Mouse (Mus musculus) cortical plate, adult 2 months (tissue): ENCODE data around the gene Gpr27. TPM values are rescaled to one million over a fixed set of nuclear protein-coding genes. Genes with fewer than 3 reads are reported as not detected.

ENCODE experiments used
- H3K27ac ChIP-seq: fragments of 200-500 bp; 2 replicates; pipeline ENCODE4 v1.5.1; 2012; ENCODE audit warnings: low read length, control low read depth, inconsistent platforms; ENCODE audit not compliant: insufficient read depth
- H3K4me1 ChIP-seq: fragments of 200-500 bp; 2 replicates; pipeline ENCODE4 v1.6.1; 2011; ENCODE audit warnings: low read length; ENCODE audit not compliant: control insufficient read depth, insufficient read depth
- H3K4me3 ChIP-seq: fragments of 200-500 bp; 2 replicates; pipeline ENCODE4 v1.5.1; 2011; ENCODE audit warnings: mild to moderate bottlenecking, low read length, control low read depth; ENCODE audit not compliant: insufficient read depth
- CTCF ChIP-seq: fragments of 200-500 bp; IDR thresholded peaks from 2 replicates; pipeline ENCODE4 v1.5.1; 2011; ENCODE audit warnings: mild to moderate bottlenecking, control low read depth, low read length; ENCODE audit not compliant: insufficient read depth; ENCODE audit errors: extremely low read depth
- POLR2A ChIP-seq: fragments of 200-500 bp; IDR thresholded peaks from 2 replicates; pipeline ENCODE4 v1.6.1; 2011; ENCODE audit warnings: mild to moderate bottlenecking, low read length, control low read depth; ENCODE audit not compliant: insufficient read depth; ENCODE audit errors: extremely low read depth
- polyA plus RNA-seq: library from polyadenylated mRNA; depleted of rRNA; stranded (reverse); fragments of >200 nt; gene quantifications from 2 replicates; pipeline ENCODE4 v1.2.3, GENCODE M21; 2012; rRNA removed

Gpr27 gene
- polyA plus RNA-seq, result 21.6 and 22.4 TPM in 2 replicates

- TF ChIP-seq POLR2A (0 out of 2 replicates have a peak, but pooled peaks have one; percentile 13), CTCF (no peak)
- Histone ChIP-seq H3K27ac (peak within 1 kb of the TSS; percentile 96), H3K4me1 (peaks cover 3% of the 10 kb centered on the region; the same call in 1 of the 2 replicates), H3K4me3 (peak within 1 kb of the TSS; percentile 63)
Observed at GRCm38 (mm10) chr6:99692206-99692915, at the start of gene Gpr27. Gene Gpr27 (plus strand): TSS chr6:99692679.

DNA sequence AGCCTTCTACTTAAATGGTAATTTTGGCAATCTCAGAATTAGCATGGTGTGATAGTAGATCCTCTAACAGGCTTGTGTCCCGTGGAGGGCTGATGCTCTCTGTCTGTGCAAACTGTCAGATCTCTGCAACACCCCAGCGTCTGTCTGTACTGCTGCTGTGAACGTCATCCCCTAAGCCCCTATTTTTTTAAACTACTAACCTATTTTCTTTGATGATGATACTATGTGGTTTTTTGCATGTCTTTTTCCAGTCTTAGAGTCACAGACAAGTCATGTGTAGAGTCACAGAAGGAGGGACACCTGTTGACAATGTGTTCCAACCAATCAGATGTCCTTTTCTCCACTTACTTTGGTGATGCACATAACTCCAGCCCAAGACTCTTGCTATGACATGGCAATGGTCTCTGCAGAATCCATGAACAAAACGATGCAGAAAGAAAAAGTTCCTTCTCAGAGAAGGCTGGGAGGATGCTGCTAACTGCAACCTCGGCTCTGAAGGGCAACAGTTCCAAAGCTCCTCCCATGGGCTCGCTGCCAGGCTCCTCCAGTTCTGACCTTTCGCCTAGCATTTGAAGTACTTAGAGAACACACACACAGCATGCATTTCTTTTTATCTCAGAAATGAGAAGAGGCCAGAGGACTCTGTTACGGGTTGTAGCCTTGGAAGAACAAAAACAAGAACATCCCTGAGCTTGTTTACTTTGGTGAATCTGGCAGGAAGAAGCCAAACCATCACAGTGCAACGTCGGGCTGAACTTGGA is 48.9 kb upstream of the Gpr27 start:
- H3K4me3 ChIP-seq, result no peak overlapping the region
- no peaks in the 10 kb centered on the region for H3K4me1 ChIP-seq
- no peak overlapping the region for H3K27ac ChIP-seq
- no peak for TF ChIP-seq POLR2A
- TF ChIP-seq CTCF, result no peak

DNA sequence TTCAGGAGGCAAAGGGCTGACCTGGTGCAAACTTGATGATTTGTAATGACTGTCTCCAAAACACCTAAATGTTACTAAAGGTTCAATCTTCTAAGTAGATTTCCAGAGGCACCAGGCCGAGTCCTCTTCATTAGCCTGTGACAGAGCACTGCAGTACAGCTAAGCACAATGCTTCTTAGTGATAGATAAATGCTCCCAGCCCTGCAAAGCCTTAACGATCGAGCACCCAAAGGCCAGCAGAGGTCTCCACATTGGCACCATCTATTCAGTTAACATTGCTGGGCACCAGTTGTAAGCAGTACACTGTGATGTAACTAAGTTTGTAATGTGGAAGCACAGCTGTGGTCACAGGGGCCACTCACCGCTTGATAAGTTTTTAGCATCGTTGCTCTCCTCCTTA is 48.1 kb upstream of the Gpr27 start:
- H3K4me3 ChIP-seq, result no peak overlapping the region
- TF ChIP-seq CTCF, result no peak
- TF ChIP-seq POLR2A, result no peak
- no peaks in the 10 kb centered on the region for H3K4me1 ChIP-seq

GRCm38 (mm10) chr6:99644876-99645275 is 47.6 kb upstream of the Gpr27 start:
- no peak for TF ChIP-seq POLR2A
- TF ChIP-seq CTCF, result no peak
- Histone ChIP-seq H3K4me1 (no peaks in the 10 kb centered on the region), H3K27ac (no peak overlapping the region), H3K4me3 (no peak overlapping the region)

More for the DNA sequence above, 48.1 kb upstream of the Gpr27 start:
- no peak overlapping the region for H3K27ac ChIP-seq

GRCm38 (mm10) chr6:99646344-99646743 is 46.1 kb upstream of the Gpr27 start:
- Histone ChIP-seq H3K4me1 (no peaks in the 10 kb centered on the region), H3K27ac (no peak overlapping the region), H3K4me3 (no peak overlapping the region)
- TF ChIP-seq CTCF (no peak), POLR2A (no peak)

DNA sequence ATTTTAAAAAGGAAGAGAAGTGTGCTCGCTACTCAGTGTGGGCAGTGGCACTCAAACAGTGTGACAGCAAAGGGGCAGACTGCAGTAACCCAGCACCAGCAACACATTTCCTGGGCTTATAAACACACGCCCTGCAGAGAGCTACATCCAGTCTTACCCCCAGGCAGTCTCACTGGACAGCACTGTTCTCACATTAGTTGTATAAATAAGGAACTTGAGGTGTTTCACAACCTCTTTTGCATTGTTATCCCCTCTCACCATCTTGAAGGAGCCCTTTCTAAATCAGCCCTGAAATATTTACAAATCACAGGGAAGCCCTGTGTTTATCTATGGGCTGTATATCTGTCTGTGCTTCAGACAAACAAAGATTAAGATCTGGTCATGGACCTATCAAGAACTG is 43.2 kb upstream of the Gpr27 start:
- H3K4me3 ChIP-seq, result no peak overlapping the region
- no peaks in the 10 kb centered on the region for H3K4me1 ChIP-seq
- TF ChIP-seq CTCF, result no peak
- TF ChIP-seq POLR2A, result no peak
- no peak overlapping the region for H3K27ac ChIP-seq

- Histone ChIP-seq H3K4me1 (no peaks in the 10 kb centered on the region), H3K27ac (no peak overlapping the region), H3K4me3 (no peak overlapping the region)
- no peak for TF ChIP-seq POLR2A
- no peak for TF ChIP-seq CTCF
Observed at GRCm38 (mm10) chr6:99652341-99652740, 40.1 kb upstream of the Gpr27 start.

- TF ChIP-seq CTCF (no peak), POLR2A (no peak)
- H3K4me3 ChIP-seq, result no peak overlapping the region
- H3K27ac ChIP-seq, result no peak overlapping the region
- H3K4me1 ChIP-seq, result no peaks in the 10 kb centered on the region; the same call in 1 of the 2 replicates
Observed at GRCm38 (mm10) chr6:99654343-99654742, 38.1 kb upstream of the Gpr27 start.

DNA sequence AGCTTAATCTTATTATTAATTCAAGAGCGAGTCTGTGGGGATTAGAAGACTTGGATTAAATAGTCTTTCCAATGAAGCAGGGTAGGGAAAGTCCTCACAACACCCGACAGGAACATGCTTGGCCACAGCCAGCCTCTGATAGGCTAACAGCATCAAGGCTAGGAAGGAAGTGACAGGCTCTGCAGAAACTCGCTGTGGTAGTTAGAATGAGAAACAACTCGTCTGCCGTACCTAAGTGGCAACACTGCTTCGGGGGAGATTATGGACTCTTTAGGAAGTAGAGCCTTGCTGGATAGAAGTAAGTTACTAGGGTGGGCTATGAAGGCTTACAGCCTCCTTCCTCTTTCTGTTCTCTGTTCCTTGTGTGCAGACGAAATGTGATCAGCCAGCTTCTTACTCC is 37.0 kb upstream of the Gpr27 start:
- Histone ChIP-seq H3K4me3 (no peak overlapping the region), H3K4me1 (no peaks in the 10 kb centered on the region; the same call in 1 of the 2 replicates), H3K27ac (no peak overlapping the region)
- no peak for TF ChIP-seq POLR2A
- no peak for TF ChIP-seq CTCF
